Mouse (Mus musculus): ENCODE data around the gene Dctn3. TPM values are rescaled to one million over a fixed set of nuclear protein-coding genes. Genes with fewer than 3 reads are reported as not detected.
"Not testable (repeated sequence)": the region's sequence is repeated elsewhere in the genome, so short reads cannot be mapped to it uniquely, and the experiment has no call there.

The Dctn3 gene
- polyA plus RNA-seq, 1 experiment from 2014 or later: 323 TPM

DNA sequence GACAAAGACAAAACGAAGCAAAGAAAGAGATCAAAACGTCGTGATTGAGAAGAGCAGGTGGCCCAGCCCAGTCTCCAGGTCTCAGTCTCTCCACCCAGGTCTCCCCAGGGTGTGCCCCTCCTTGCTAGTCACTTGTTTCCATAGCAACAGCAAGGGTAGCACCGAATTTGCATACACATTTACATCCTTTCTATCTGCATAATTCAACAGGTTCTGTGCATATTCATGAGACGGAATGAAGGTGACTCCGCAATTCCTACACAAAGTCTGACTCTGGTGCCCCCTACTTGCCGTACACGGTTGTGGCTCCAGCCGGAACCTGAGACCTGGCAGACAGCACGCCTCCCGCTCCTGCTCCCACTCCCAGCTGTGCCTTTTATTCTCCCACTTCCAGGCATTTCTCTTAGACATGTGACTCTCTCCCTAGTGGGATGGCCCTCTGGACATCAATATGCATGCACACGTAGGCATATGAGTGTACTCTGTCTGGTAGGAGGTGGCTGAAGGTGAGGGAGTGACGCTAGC lies 15.9 kb downstream of the Dctn3 start:
- no peak overlapping the region for H3K4me3 ChIP-seq (ENCODE audit: low read length)
- ATAC-seq: peak; percentile 74
- H3K4me2 ChIP-seq (ENCODE audit: low read length): peak overlapping the region; percentile 18
- no peaks in the 10 kb centered on the region for H3K27me3 ChIP-seq (replicated peaks; ENCODE audit: control insufficient read depth, insufficient read depth, low read length)
- 0 out of 2 replicates have a peak overlapping the region, but pooled peaks have one; percentile 42 for H3K27ac ChIP-seq (ENCODE audit: low read depth, low read length)
- 1% methylated on average over 13 of the region's 13 CpGs for WGBS
- H3K4me1 ChIP-seq (ENCODE audit: control insufficient read depth, insufficient read depth, low read depth, low read length): peaks cover 32% of the 10 kb centered on the region
- H3K36me3 ChIP-seq (ENCODE audit: control insufficient read depth, insufficient read depth, low read length): no peaks in the 10 kb centered on the region; the same call in 1 of the 2 replicates
- H3K9ac ChIP-seq (ENCODE audit: low read depth, low read length): peak overlapping the region; percentile 29; the same call in 1 of the 2 replicates
- no peaks in the 10 kb centered on the region for H3K9me3 ChIP-seq (ENCODE audit: control insufficient read depth, low read length)

GRCm38 (mm10) chr4:41705922-41706754 lies 16.8 kb downstream of the Dctn3 start:
- WGBS: 51% methylated on average over 19 of the region's 19 CpGs
- Histone ChIP-seq H3K27me3 (replicated peaks; ENCODE audit: control insufficient read depth, insufficient read depth, low read length) (no peaks in the 10 kb centered on the region), H3K4me2 (ENCODE audit: low read length) (no peak overlapping the region), H3K9ac (ENCODE audit: low read depth, low read length) (no peak overlapping the region), H3K9me3 (ENCODE audit: control insufficient read depth, low read length) (no peaks in the 10 kb centered on the region), H3K4me1 (ENCODE audit: control insufficient read depth, insufficient read depth, low read depth, low read length) (peaks cover 23% of the 10 kb centered on the region), H3K27ac (ENCODE audit: low read depth, low read length) (no peak overlapping the region), H3K4me3 (ENCODE audit: low read length) (no peak overlapping the region), H3K36me3 (ENCODE audit: control insufficient read depth, insufficient read depth, low read length) (no peaks in the 10 kb centered on the region)
- ATAC-seq: no peak

- Histone ChIP-seq H3K4me1 (ENCODE audit: control insufficient read depth, insufficient read depth, low read depth, low read length) (peaks cover 23% of the 10 kb centered on the region), H3K4me2 (ENCODE audit: low read length) (no peak overlapping the region), H3K9ac (ENCODE audit: low read depth, low read length) (no peak overlapping the region), H3K36me3 (ENCODE audit: control insufficient read depth, insufficient read depth, low read length) (no peaks in the 10 kb centered on the region), H3K4me3 (ENCODE audit: low read length) (no peak overlapping the region), H3K27ac (ENCODE audit: low read depth, low read length) (no peak overlapping the region), H3K9me3 (ENCODE audit: control insufficient read depth, low read length) (no peaks in the 10 kb centered on the region), H3K27me3 (replicated peaks; ENCODE audit: control insufficient read depth, insufficient read depth, low read length) (no peaks in the 10 kb centered on the region)
- 5% methylated on average over 5 of the region's 5 CpGs for WGBS
- ATAC-seq: no peak
These were observed 18.3 kb downstream of the Dctn3 start for GRCm38 (mm10) chr4:41704651-41705050.

DNA sequence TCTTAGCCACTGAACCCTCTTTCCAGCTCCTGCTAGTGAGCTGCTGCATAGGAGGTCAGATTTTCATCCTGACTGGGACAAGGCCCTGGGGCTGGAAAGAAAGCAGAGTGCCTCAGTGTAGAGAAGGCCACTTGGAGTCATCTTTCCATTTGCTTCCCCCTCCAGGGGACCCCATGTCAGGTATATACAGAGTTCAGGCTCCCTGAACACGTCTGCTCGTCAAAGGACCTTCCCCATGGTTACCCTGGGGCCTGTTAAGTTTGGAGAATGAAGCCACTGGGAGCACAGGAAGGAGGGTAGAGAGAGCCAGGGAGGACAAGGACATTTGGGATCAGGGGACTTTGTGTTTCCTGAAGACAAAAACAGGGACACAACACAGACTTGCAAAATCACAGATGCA lies 20.7 kb downstream of the Dctn3 start:
- not testable (repeated sequence) for H3K4me3 ChIP-seq (ENCODE audit: low read length); H3K27ac ChIP-seq (ENCODE audit: low read depth, low read length); H3K9me3 ChIP-seq (ENCODE audit: control insufficient read depth, low read length); H3K4me2 ChIP-seq (ENCODE audit: low read length); H3K9ac ChIP-seq (ENCODE audit: low read depth, low read length); H3K36me3 ChIP-seq (ENCODE audit: control insufficient read depth, insufficient read depth, low read length); ATAC-seq; H3K27me3 ChIP-seq (replicated peaks; ENCODE audit: control insufficient read depth, insufficient read depth, low read length)
- 63% methylated on average over 2 of the region's 2 CpGs for WGBS
- peaks cover 12% of the 10 kb centered on the region for H3K4me1 ChIP-seq (ENCODE audit: control insufficient read depth, insufficient read depth, low read depth, low read length)

DNA sequence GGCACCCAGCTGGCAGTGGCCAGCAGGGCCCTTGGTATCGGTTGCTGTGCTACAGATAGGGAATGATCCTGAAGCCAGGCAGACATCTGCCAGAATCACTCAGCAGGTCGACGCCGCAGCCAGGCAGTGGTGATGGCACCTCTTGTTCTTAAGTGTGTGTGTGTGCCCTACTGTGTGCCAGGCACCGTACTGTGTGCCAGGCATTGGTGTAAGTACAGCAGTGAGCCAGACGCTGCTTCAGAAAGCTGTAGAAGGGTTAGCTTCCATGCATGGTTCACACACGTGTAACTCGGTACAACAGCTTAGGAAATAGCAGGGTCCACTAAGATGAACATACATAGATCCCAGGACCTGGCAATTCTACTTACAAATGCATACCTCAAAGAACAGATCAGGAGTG lies 22.7 kb downstream of the Dctn3 start:
- whole genome bisulfite sequencing: 75% methylated on average over 1 of the region's 8 CpGs
- not testable (repeated sequence) for ATAC-seq

GRCm38 (mm10) chr4:41699783-41700182 lies 23.2 kb downstream of the Dctn3 start, which contains the start of gene Il11ra1:
Gene Il11ra1, plus strand, starts transcription at chr4:41699989.
- not testable (repeated sequence) for H3K4me1 ChIP-seq (ENCODE audit: control insufficient read depth, insufficient read depth, low read depth, low read length); H3K9me3 ChIP-seq (ENCODE audit: control insufficient read depth, low read length); H3K27me3 ChIP-seq (replicated peaks; ENCODE audit: control insufficient read depth, insufficient read depth, low read length); H3K4me2 ChIP-seq (ENCODE audit: low read length); ATAC-seq; H3K27ac ChIP-seq (ENCODE audit: low read depth, low read length); H3K36me3 ChIP-seq (ENCODE audit: control insufficient read depth, insufficient read depth, low read length); H3K9ac ChIP-seq (ENCODE audit: low read depth, low read length); H3K4me3 ChIP-seq (ENCODE audit: low read length)
- WGBS: 85% methylated on average over 9 of the region's 10 CpGs

More for the DNA sequence above, 22.7 kb downstream of the Dctn3 start:
- H3K27me3 ChIP-seq (replicated peaks; ENCODE audit: control insufficient read depth, insufficient read depth, low read length); H3K4me1 ChIP-seq (ENCODE audit: control insufficient read depth, insufficient read depth, low read depth, low read length); H3K9ac ChIP-seq (ENCODE audit: low read depth, low read length); H3K4me3 ChIP-seq (ENCODE audit: low read length); H3K9me3 ChIP-seq (ENCODE audit: control insufficient read depth, low read length); H3K27ac ChIP-seq (ENCODE audit: low read depth, low read length); H3K4me2 ChIP-seq (ENCODE audit: low read length); H3K36me3 ChIP-seq (ENCODE audit: control insufficient read depth, insufficient read depth, low read length): not testable (repeated sequence)

- peak overlapping the region; percentile 29 for H3K4me2 ChIP-seq (ENCODE audit: low read length)
- not testable (repeated sequence) for H3K36me3 ChIP-seq (ENCODE audit: control insufficient read depth, insufficient read depth, low read length); H3K4me3 ChIP-seq (ENCODE audit: low read length); H3K27ac ChIP-seq (ENCODE audit: low read depth, low read length); H3K9ac ChIP-seq (ENCODE audit: low read depth, low read length); H3K4me1 ChIP-seq (ENCODE audit: control insufficient read depth, insufficient read depth, low read depth, low read length); H3K27me3 ChIP-seq (replicated peaks; ENCODE audit: control insufficient read depth, insufficient read depth, low read length); H3K9me3 ChIP-seq (ENCODE audit: control insufficient read depth, low read length); ATAC-seq
- WGBS: 7% methylated on average over 16 of the region's 32 CpGs
These were observed 24.5 kb downstream of the Dctn3 start for GRCm38 (mm10) chr4:41698421-41699016.

DNA sequence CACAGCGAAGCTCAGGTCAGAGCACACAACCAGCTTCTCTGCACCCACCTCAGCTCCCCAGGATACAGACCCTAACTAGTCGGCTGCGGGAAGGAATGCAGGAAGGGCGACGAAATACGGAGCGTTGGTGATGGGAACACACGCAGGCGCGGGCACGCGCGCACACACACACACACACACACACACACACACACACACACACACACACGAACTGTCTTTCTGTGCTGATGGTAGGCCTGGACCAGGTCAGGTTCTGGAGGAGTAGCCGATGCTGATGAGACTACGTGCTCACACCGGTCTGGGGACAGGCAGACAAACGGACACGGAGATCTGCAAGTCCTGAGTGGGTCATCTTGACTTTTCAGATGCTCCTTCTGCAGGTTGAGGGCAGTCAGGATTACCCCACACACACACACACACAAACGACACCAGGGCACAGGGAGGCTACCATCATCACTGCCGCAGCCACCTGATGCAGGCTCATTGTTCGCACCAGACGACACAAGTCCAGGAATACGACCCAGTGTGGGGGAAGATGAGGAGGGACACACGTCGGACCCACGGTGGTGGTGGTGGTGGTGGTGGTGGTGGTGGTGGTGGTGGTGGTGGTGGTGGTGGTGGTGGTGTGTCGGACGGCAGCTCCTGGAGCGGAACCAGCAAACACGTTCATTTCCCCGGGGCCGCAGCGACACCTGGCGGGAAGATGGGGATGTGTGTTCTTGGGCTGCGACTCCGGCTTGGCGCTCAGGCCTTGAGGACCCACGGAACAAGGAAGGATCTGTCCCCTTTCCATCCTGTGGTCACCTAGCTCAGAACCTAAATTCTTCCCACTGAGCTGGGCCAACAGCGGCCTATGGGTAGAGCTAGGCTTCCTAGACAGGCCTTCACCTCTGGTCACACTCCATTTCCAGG lies 25.8 kb downstream of the Dctn3 start, which contains the start of gene Cntfr:
Gene Cntfr, minus strand, starts transcription at position 160 of the 912 bp plus-strand sequence.
- not testable (repeated sequence) for H3K9me3 ChIP-seq (ENCODE audit: control insufficient read depth, low read length); ATAC-seq; H3K9ac ChIP-seq (ENCODE audit: low read depth, low read length); H3K36me3 ChIP-seq (ENCODE audit: control insufficient read depth, insufficient read depth, low read length); H3K27me3 ChIP-seq (replicated peaks; ENCODE audit: control insufficient read depth, insufficient read depth, low read length); H3K4me1 ChIP-seq (ENCODE audit: control insufficient read depth, insufficient read depth, low read depth, low read length); H3K4me3 ChIP-seq (ENCODE audit: low read length); H3K27ac ChIP-seq (ENCODE audit: low read depth, low read length)
- 15% methylated on average over 32 of the region's 40 CpGs for WGBS
- H3K4me2 ChIP-seq (ENCODE audit: low read length): peak within 1 kb of the TSS; percentile 39

Measured in hindbrain, embryonic 16.5 days (tissue).